ENCODE assay signal across 8 mouse cellular contexts in genomic region chr14:24793375-24794285, GRCm38 (mm10).
DNase-seq lines count a peak whose midpoint lies in the region; ATAC-seq and TF ChIP-seq lines count a peak whose summit lies in the region.

No protein-coding gene starts in this region.

- intact Hi-C loops in gastrocnemius, adult 2 months (cut with DNase I) = no loop called here

- no peaks in the 10 kb centered on the region for H3K27me3 ChIP-seq in limb, embryonic 12.5 days
- H3K27me3 ChIP-seq in stomach, embryonic 15.5 days (replicated peaks) = no peaks in the 10 kb centered on the region

- 44% methylated on average over 10 of the region's 10 CpGs for whole genome bisulfite sequencing in limb, embryonic 12.5 days
- WGBS in stomach, embryonic 15.5 days = 43% methylated on average over 10 of the region's 10 CpGs

- DNase-seq in layer of hippocampus, adult 11-12 months (ENCODE audit: low spot score) = peak; percentile 45
- no peak for DNase-seq in layer of hippocampus, adult 18-20 months (ENCODE audit: low spot score in 2 of 2)
- peak; percentile 87 for DNase-seq in gastrocnemius, adult 2 months
- DNase-seq in liver = no peak
- no peak for DNase-seq in embryo, embryonic 11 days

- H3K36me3 ChIP-seq in limb, embryonic 12.5 days = no peaks in the 10 kb centered on the region
- no peaks in the 10 kb centered on the region for H3K36me3 ChIP-seq in stomach, embryonic 15.5 days

- H3K27ac ChIP-seq in gastrocnemius, adult 2 months = peak overlapping the region; percentile 82
- H3K27ac ChIP-seq in limb, embryonic 12.5 days = peak overlapping the region; percentile 74
- H3K27ac ChIP-seq in stomach, embryonic 15.5 days = peak overlapping the region; percentile 51; the same call in 1 of the 2 replicates

- no peak for TF ChIP-seq CTCF in gastrocnemius, adult 2 months (IDR thresholded peaks at IDR 0.05)

- peaks cover 19% of the 10 kb centered on the region for H3K4me1 ChIP-seq in limb, embryonic 12.5 days (replicated peaks)
- peaks cover 5% of the 10 kb centered on the region; the same call in 1 of the 2 replicates for H3K4me1 ChIP-seq in stomach, embryonic 15.5 days

- H3K4me2 ChIP-seq in limb, embryonic 12.5 days = no peak overlapping the region
- H3K4me2 ChIP-seq in stomach, embryonic 15.5 days = no peak overlapping the region

- H3K4me3 ChIP-seq in gastrocnemius, adult 2 months = no peak overlapping the region
- H3K4me3 ChIP-seq in limb, embryonic 12.5 days (replicated peaks) = no peak overlapping the region
- no peak overlapping the region for H3K4me3 ChIP-seq in stomach, embryonic 15.5 days (replicated peaks)

- peaks cover 5% of the 10 kb centered on the region; the same call in 1 of the 2 replicates for H3K9me3 ChIP-seq in limb, embryonic 12.5 days
- H3K9me3 ChIP-seq in stomach, embryonic 15.5 days = no peaks in the 10 kb centered on the region

- ATAC-seq in cerebellum, adult (ENCODE audit: insufficient number of reproducible peaks, low FRiP score, low TSS enrichment) = peak; percentile 90
- ATAC-seq in limb, embryonic 12.5 days (ENCODE audit: insufficient number of reproducible peaks, insufficient read depth, low FRiP score, low TSS enrichment, low read depth) = no peak; the same call in 1 of the 2 replicates
- peak; percentile 31; the same call in 1 of the 2 replicates for ATAC-seq in stomach, embryonic 15.5 days (ENCODE audit: insufficient read depth, low FRiP score, low read depth)

- H3K9ac ChIP-seq in limb, embryonic 12.5 days (replicated peaks) = no peak overlapping the region
- no peak overlapping the region for H3K9ac ChIP-seq in stomach, embryonic 15.5 days

Comparison
In these comparisons a context has a peak if more than half of its experiments do, and no peak if none do; other contexts are left out.
1. DNase-seq: peak in layer of hippocampus, adult 11-12 months (single experiment) and gastrocnemius, adult 2 months (single experiment); none in layer of hippocampus, adult 18-20 months (0 of 2), liver (single experiment) and embryo, embryonic 11 days (single experiment).
2. Peak in every context shown above with its lines, with median percentiles within 50 percentile points of each other: H3K27ac ChIP-seq.